Mouse (Mus musculus): Measurements from ENCODE around the gene Vmn2r79. TPM values are rescaled to one million over a fixed set of nuclear protein-coding genes. Genes with fewer than 3 reads are reported as not detected.
"Not testable (repeated sequence)": the region's sequence is repeated elsewhere in the genome, so short reads cannot be mapped to it uniquely, and the experiment has no call there.

Vmn2r79 gene
- polyA plus RNA-seq (2015; fragmentation: Nextera tagmentation; extraction: Ambion mirVana): not detected in 2 replicates

DNA sequence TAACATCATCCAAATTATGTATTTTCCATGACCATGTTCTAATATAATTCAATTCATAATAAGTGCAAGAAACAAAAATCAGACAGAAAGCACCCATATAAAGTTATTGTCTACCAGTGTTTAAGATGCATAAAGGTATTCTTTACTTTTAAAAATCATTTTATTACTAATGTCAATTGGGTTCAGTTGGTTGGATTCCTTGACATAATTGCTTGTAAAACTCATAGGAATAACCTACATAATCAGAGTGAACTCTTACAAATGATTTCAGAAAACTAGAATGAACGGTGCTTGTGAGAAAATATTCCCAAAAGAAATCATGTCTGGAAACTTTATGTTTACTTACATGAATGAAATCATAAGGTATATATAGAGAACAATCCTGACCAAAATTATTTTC is at the start of gene Vmn2r79:
TSS of gene Vmn2r79 (plus strand) at position 301 of the 400 bp plus-strand sequence.
- not testable (repeated sequence) for ATAC-seq; H3K36me3 ChIP-seq (ENCODE audit: control insufficient read depth, insufficient read depth, low read length); H3K9ac ChIP-seq (ENCODE audit: low read depth, low read length); H3K4me1 ChIP-seq (ENCODE audit: control insufficient read depth, insufficient read depth, low read depth, low read length); H3K27ac ChIP-seq (ENCODE audit: low read depth, low read length); H3K4me2 ChIP-seq (ENCODE audit: low read length); H3K27me3 ChIP-seq (replicated peaks; ENCODE audit: control insufficient read depth, insufficient read depth, low read length); H3K9me3 ChIP-seq (ENCODE audit: control insufficient read depth, low read length); H3K4me3 ChIP-seq (ENCODE audit: low read length)
- 90% methylated on average over 1 of the region's 1 CpGs for WGBS

DNA sequence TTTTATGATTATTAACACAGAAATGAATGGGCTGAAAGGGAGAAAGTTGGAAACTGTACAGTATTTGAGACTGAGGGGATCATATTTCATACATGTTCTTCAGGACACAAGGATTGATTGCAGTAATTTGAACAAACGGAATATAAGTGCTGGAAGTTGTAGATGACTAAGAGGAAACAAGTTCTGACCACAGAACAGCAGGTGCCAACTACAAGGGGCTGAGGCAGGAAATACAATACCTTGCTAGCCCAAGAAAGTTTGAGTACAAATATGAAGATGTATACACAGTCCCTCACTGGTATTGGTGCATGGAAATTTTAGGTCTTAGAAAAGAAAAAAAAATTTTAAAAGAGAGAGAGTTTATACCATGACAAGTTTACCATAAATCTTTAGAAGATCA is 1.2 kb upstream of the Vmn2r79 start:
- no peaks in the 10 kb centered on the region for H3K27me3 ChIP-seq (replicated peaks; ENCODE audit: control insufficient read depth, insufficient read depth, low read length)
- no peak overlapping the region for H3K27ac ChIP-seq (ENCODE audit: low read depth, low read length)
- H3K4me3 ChIP-seq (ENCODE audit: low read length): no peak overlapping the region
- H3K4me1 ChIP-seq (ENCODE audit: control insufficient read depth, insufficient read depth, low read depth, low read length): no peaks in the 10 kb centered on the region
- ATAC-seq: no peak
- no peak overlapping the region for H3K9ac ChIP-seq (ENCODE audit: low read depth, low read length)
- H3K36me3 ChIP-seq (ENCODE audit: control insufficient read depth, insufficient read depth, low read length): no peaks in the 10 kb centered on the region
- WGBS: 80% methylated on average over 1 of the region's 1 CpGs
- no peak overlapping the region for H3K4me2 ChIP-seq (ENCODE audit: low read length)
- no peaks in the 10 kb centered on the region for H3K9me3 ChIP-seq (ENCODE audit: control insufficient read depth, low read length)

DNA sequence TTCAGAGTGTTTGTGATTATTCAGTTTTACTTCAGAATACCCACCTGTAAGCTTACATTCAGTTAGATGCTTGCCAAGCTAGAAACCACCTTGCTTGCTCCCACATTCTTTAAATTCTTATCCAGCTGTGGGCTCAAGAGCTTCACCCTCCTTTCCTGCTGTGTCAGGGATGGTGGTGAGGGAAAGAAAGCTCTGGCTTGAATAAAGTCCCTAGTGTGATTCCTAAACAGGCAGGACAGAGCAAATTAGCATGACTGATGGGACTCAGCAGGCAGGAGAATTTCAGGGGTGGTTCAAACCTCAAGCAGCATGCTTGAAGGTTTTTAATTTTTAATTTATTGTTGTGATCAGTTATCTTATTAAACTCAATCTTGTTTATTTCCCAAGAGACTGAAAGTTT is 30.6 kb downstream of the Vmn2r79 start:
- H3K4me2 ChIP-seq (ENCODE audit: low read length); H3K9me3 ChIP-seq (ENCODE audit: control insufficient read depth, low read length); H3K27me3 ChIP-seq (replicated peaks; ENCODE audit: control insufficient read depth, insufficient read depth, low read length); ATAC-seq; H3K9ac ChIP-seq (ENCODE audit: low read depth, low read length); H3K4me1 ChIP-seq (ENCODE audit: control insufficient read depth, insufficient read depth, low read depth, low read length); H3K27ac ChIP-seq (ENCODE audit: low read depth, low read length); H3K36me3 ChIP-seq (ENCODE audit: control insufficient read depth, insufficient read depth, low read length); H3K4me3 ChIP-seq (ENCODE audit: low read length): not testable (repeated sequence)

- H3K9ac ChIP-seq (ENCODE audit: low read depth, low read length): no peak overlapping the region
- H3K27ac ChIP-seq (ENCODE audit: low read depth, low read length): no peak overlapping the region
- H3K9me3 ChIP-seq (ENCODE audit: control insufficient read depth, low read length): no peaks in the 10 kb centered on the region
- no peaks in the 10 kb centered on the region for H3K4me1 ChIP-seq (ENCODE audit: control insufficient read depth, insufficient read depth, low read depth, low read length)
- no peak for ATAC-seq
- no peak overlapping the region for H3K4me3 ChIP-seq (ENCODE audit: low read length)
- no peaks in the 10 kb centered on the region for H3K36me3 ChIP-seq (ENCODE audit: control insufficient read depth, insufficient read depth, low read length)
- no peak overlapping the region for H3K4me2 ChIP-seq (ENCODE audit: low read length)
- WGBS: 78% methylated on average over 4 of the region's 4 CpGs
- H3K27me3 ChIP-seq (replicated peaks; ENCODE audit: control insufficient read depth, insufficient read depth, low read length): no peaks in the 10 kb centered on the region
Observed at GRCm38 (mm10) chr7:87063576-87063975, 67.7 kb downstream of the Vmn2r79 start.

Other genes with a start within 250 kb of the Vmn2r79 start
- gene Folh1, start 220.2 kb upstream of the Vmn2r79 start, polyA plus RNA-seq (2015; fragmentation: Nextera tagmentation; extraction: Ambion mirVana): 2.4 and 3.7 TPM in 2 replicates
- not detected in 2 replicates for gene Vmn2r77, start 201.1 kb upstream of the Vmn2r79 start, polyA plus RNA-seq (2015; fragmentation: Nextera tagmentation; extraction: Ambion mirVana)
- gene Vmn2r78, start 81.0 kb upstream of the Vmn2r79 start, polyA plus RNA-seq (2015; fragmentation: Nextera tagmentation; extraction: Ambion mirVana): not detected in 2 replicates
- 1.4 and 1.9 TPM in 2 replicates for gene Nox4, start 250.0 kb downstream of the Vmn2r79 start, polyA plus RNA-seq (2015; fragmentation: Nextera tagmentation; extraction: Ambion mirVana)